Mouse (Mus musculus) testis, postnatal 10 days (tissue): ENCODE measurements around the gene Git1.
"Not testable (repeated sequence)": the region's sequence is repeated elsewhere in the genome, so short reads cannot be mapped to it uniquely, and the experiment has no call there.

Experiments
- DNase-seq: peaks from one replicate; pipeline ENCODE4 v3.0.0; 2021; ENCODE audit warnings: low spot score

Git1 gene

GRCm38 (mm10) chr11:77520601-77521529, 27.5 kb downstream of the Git1 start:
- no peak for DNase-seq

GRCm38 (mm10) chr11:77525804-77526486, 32.6 kb downstream of the Git1 start:
- DNase-seq: no peak

- not testable (repeated sequence) for DNase-seq
These were observed 35.1 kb downstream of the Git1 start for GRCm38 (mm10) chr11:77528420-77528819.

- no peak for DNase-seq
These were observed 36.3 kb downstream of the Git1 start for GRCm38 (mm10) chr11:77529644-77530043.

GRCm38 (mm10) chr11:77530862-77531261, 37.5 kb downstream of the Git1 start:
- no peak for DNase-seq

GRCm38 (mm10) chr11:77532202-77532846, 39.0 kb downstream of the Git1 start:
- no peak for DNase-seq

- no peak for DNase-seq
These were observed 51.9 kb downstream of the Git1 start for GRCm38 (mm10) chr11:77545261-77545660.
